Mouse (Mus musculus): ENCODE results near the gene Gm5624. TPM values are rescaled to one million over a fixed set of nuclear protein-coding genes. Genes with fewer than 3 reads are reported as not detected.

Gm5624 gene
- polyA plus RNA-seq (2012; rRNA removed; ENCODE audit: low replicate concordance): not detected in 2 replicates

DNA sequence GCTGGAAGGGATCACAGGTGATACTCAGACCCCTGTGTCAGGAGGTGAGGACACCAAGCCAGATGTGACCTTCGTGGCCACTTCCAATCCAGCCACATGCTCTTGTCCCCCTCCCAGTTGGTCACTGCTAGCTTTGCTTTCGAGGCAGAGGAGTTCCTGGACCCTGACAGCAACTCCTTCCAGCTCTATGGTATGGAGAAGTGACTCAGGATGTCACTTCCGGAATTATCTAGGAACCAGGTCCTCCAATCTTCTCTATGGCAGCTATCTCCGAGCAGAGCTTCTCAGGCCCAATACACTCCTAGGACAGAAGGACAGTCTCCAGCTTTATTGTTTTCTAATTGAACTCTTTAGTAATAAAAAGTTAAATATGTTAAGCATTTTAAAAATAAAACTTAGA is at the start of gene Gm5624:
Gene Gm5624, minus strand, starts transcription at position 202 of the 400 bp plus-strand sequence.

DNA sequence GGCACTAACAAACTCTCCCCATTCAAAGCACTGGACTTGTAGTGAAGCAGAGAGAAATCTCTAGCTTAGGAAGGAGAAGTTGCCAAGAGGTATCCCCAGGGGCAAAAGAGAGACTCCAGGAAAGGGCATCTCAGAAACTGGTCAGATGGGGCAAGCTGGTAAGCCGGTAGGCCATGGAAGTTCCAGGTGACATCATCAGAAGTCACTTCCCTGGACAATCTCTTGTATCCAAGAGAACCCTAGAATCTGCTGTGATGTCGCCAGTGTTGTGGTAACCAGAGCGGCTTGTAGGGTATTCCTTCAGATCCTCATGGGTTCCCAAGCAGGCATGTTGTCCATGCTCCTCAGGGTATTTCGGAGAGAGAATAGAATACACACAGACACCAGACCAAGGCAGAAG is 44.9 kb downstream of the Gm5624 start, which contains the start of gene Gm8247:
Gene Gm8247, plus strand, starts transcription at position 301 of the 400 bp plus-strand sequence.

GRCm38 (mm10) chr14:44517976-44518375 is 109.8 kb downstream of the Gm5624 start, which contains the start of gene Gm17093:
TSS of gene Gm17093 (plus strand) at chr14:44518276.

Other genes starting within 250 kb of the Gm5624 start
- gene Gm3371, start 217.2 kb downstream of the Gm5624 start, polyA plus RNA-seq (2012; rRNA removed; ENCODE audit: low replicate concordance): not detected in 2 replicates
- not detected in 2 replicates for gene Gm8232, start 194.3 kb downstream of the Gm5624 start, polyA plus RNA-seq (2012; rRNA removed; ENCODE audit: low replicate concordance)
- gene BC061237, start 135.5 kb downstream of the Gm5624 start, polyA plus RNA-seq (2012; rRNA removed; ENCODE audit: low replicate concordance): not detected in 2 replicates
- not detected in 2 replicates for gene Gm17093, start 109.7 kb downstream of the Gm5624 start, polyA plus RNA-seq (2012; rRNA removed; ENCODE audit: low replicate concordance)
- gene Gm8247, start 44.8 kb downstream of the Gm5624 start, polyA plus RNA-seq (2012; rRNA removed; ENCODE audit: low replicate concordance): not detected in 2 replicates
- gene Gm8257, start 78.5 kb upstream of the Gm5624 start, polyA plus RNA-seq (2012; rRNA removed; ENCODE audit: low replicate concordance): not detected in 2 replicates
- not detected in 2 replicates for gene Gm8267, start 122.4 kb upstream of the Gm5624 start, polyA plus RNA-seq (2012; rRNA removed; ENCODE audit: low replicate concordance)
- 0.06 and 0.13 TPM in 2 replicates for gene Ptgdr, start 231.4 kb upstream of the Gm5624 start, polyA plus RNA-seq (2012; rRNA removed; ENCODE audit: low replicate concordance)